Mouse (Mus musculus) forebrain, embryonic 15.5 days (tissue): ENCODE data around the gene Atg16l2. TPM values are rescaled to one million over a fixed set of nuclear protein-coding genes. Genes with fewer than 3 reads are reported as not detected.
A peak's percentile ranks its signal among the peaks of the same experiment; 100 is the strongest.

Experiments
- ATAC-seq: fragments of 200-750 bp; cut with Nextera tagmentation; replicated peaks from 2 replicates; pipeline ENCODE4 v1.8.0; 2017; ENCODE audit warnings: mild to moderate bottlenecking, moderate TSS enrichment, moderate library complexity
- H3K27ac ChIP-seq: fragments of 300-500 bp; sonication (generic); replicated peaks from 2 replicates; pipeline ENCODE4 v1.5.1; 2015; ENCODE audit warnings: mild to moderate bottlenecking, inconsistent platforms
- H3K27me3 ChIP-seq: fragments of 300-500 bp; sonication (generic); 2 replicates; pipeline ENCODE4 v1.6.1; 2015; ENCODE audit warnings: inconsistent platforms
- H3K36me3 ChIP-seq: fragments of 300-500 bp; sonication (generic); 2 replicates; pipeline ENCODE4 v1.6.1; 2015; ENCODE audit warnings: mild to moderate bottlenecking, inconsistent platforms
- H3K4me1 ChIP-seq: fragments of 300-500 bp; sonication (generic); 2 replicates; pipeline ENCODE4 v1.6.1; 2015; ENCODE audit warnings: inconsistent platforms
- H3K4me2 ChIP-seq: fragments of 300-500 bp; sonication (generic); replicated peaks from 2 replicates; pipeline ENCODE4 v1.6.1; 2015; ENCODE audit warnings: mild to moderate bottlenecking, inconsistent platforms
- H3K4me3 ChIP-seq: fragments of 300-500 bp; sonication (generic); 2 replicates; pipeline ENCODE4 v1.5.1; 2015; ENCODE audit warnings: mild to moderate bottlenecking, inconsistent platforms
- H3K9ac ChIP-seq: fragments of 300-500 bp; sonication (generic); replicated peaks from 2 replicates; pipeline ENCODE4 v1.6.1; 2015; ENCODE audit warnings: mild to moderate bottlenecking, inconsistent platforms
- H3K9me3 ChIP-seq: fragments of 300-500 bp; sonication (generic); 2 replicates; pipeline ENCODE4 v1.6.1; 2016; ENCODE audit warnings: inconsistent platforms
- WGBS: fragments of 180-500 bp; shearing (Covaris S2); methylation state at CpG from one replicate; pipeline ENCODE4 v1.1.7; 2015; ENCODE audit warnings: mixed read lengths; 5-methylcytosine and 5-hydroxymethylcytosine counted together
- polyA plus RNA-seq: library from polyadenylated mRNA; unstranded; fragments of >200 nt; fragmentation: Nextera tagmentation; extraction: Ambion mirVana; gene quantifications from 2 replicates; pipeline ENCODE4 v1.2.1, GENCODE M21; 2015

The Atg16l2 gene
- polyA plus RNA-seq, 1 experiment from 2014 or later = 23.7 TPM

DNA sequence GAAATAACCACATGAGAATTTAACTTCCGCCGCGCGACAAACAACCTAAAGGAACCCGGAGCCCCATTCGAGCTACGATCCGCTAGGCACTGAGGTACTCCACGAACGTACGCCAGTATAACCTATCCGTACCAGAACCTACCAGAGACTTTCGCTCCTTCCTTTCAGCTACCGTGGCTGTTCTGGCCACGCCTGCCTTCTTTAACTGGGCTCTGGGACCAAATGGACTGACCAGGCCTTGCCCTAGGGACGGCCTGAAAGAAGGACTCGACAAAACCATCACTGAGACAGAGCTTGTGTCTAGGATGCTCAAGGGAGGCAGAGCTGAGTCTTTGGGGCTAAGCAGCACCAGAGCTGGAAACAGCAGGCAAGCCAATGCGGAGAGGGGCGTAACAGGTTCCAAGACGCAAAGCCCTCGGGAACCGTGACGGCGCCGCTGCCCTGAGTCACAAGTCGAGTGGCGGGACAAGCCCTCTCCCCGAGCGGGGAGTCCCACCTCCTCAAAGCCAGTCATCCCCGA lies 630 bp downstream of the Atg16l2 start:
- Histone ChIP-seq H3K27me3 (peaks cover 22% of the 10 kb centered on the region; the same call in 1 of the 2 replicates), H3K27ac (peak overlapping the region; percentile 60), H3K4me1 (peaks cover 20% of the 10 kb centered on the region), H3K4me3 (peak overlapping the region; percentile 57), H3K4me2 (peak overlapping the region; percentile 80), H3K36me3 (no peaks in the 10 kb centered on the region), H3K9me3 (no peaks in the 10 kb centered on the region), H3K9ac (peak overlapping the region; percentile 50)
- peak; percentile 24 for ATAC-seq
- under 1% methylated on average over 30 of the region's 30 CpGs for WGBS

DNA sequence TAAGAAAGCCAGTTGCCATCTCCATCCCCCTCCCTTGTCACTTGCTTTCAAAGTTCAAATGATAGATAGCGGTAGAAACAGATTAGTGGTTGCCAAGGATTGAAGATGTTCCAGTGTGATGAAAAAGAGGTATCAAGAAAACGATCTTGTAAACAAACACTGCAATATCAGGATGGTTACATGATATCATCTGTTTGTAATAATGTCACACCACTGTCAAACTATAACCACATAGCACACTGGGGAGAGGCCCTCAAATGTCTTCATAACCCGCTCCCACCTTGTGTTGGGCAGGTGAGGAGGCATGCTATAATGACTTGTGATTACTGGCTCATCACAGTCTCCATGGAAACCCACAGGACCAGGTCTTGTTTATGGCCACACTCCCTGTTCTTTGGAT lies 3.7 kb downstream of the Atg16l2 start:
- no peak for ATAC-seq
- Histone ChIP-seq H3K4me3 (no peak overlapping the region), H3K9ac (no peak overlapping the region), H3K4me1 (peaks cover 25% of the 10 kb centered on the region), H3K4me2 (no peak overlapping the region), H3K9me3 (no peaks in the 10 kb centered on the region), H3K27me3 (peaks cover 22% of the 10 kb centered on the region; the same call in 1 of the 2 replicates), H3K36me3 (no peaks in the 10 kb centered on the region), H3K27ac (no peak overlapping the region)
- WGBS = 91% methylated on average over 3 of the region's 3 CpGs

DNA sequence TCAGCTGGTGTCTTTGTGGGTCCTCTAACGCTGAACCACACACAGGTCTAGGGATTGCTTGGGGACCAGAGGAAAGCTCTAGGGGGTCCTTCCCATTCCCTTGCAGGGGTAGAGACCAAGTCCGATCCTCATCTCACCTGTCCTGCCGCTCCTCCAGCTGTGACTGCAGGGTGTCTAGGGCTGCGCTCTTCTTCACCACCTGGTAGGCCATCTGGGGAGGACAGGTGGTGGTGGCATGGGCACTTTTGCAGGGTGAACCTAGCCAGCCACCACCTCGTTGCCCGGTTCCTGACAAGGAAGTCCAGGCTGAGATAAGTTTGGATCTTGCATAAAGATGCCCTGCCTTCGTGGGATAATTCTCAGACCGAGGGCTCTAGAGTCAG lies 5.0 kb downstream of the Atg16l2 start:
- 21% methylated on average over 8 of the region's 8 CpGs for WGBS
- H3K4me2 ChIP-seq = peak overlapping the region; percentile 61
- peak overlapping the region; percentile 66 for H3K9ac ChIP-seq
- peak overlapping the region; percentile 77 for H3K27ac ChIP-seq
- no peaks in the 10 kb centered on the region for H3K36me3 ChIP-seq
- no peak for ATAC-seq
- peaks cover 17% of the 10 kb centered on the region for H3K4me1 ChIP-seq
- H3K4me3 ChIP-seq = peak overlapping the region; percentile 40
- H3K27me3 ChIP-seq = peaks cover 22% of the 10 kb centered on the region; the same call in 1 of the 2 replicates
- H3K9me3 ChIP-seq = no peaks in the 10 kb centered on the region

DNA sequence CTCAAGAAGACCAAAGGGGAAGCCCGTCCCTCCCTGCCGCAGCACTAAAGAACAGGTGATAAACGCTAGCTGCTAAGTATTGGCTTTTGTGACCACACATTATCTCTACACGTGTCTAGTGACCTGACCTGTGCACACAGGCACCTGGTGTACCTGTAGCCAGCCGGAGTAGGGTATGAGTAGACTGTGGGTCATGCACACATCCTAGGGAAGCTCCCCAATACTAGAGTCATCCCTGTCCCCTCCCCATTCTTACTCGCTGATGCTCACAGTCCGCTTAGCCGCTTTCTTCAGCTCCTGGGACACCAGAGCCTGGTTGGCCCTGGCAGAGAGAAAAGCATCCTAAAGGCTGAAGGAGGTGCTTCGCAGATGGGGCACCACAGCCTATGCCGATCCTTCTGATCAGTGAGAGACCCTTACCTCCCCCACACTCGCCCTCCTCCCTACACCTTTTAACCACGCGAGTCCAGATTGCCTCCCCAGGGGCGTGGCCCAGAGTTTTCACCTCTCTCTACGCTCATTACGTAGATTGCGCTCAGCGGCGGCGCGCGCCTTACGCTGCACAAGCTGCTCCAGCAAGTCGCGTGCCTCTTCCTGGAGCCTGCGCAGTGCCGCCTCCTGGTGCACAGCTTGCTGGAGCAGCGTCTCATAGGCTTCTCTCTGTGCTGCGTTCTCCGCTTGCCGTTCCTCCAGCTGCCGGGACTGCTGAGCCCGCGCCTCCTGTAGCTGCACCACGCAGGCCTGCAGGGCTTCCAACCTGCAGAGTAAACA lies 5.6 kb downstream of the Atg16l2 start:
- Histone ChIP-seq H3K27me3 (peaks cover 22% of the 10 kb centered on the region; the same call in 1 of the 2 replicates), H3K4me1 (peaks cover 16% of the 10 kb centered on the region), H3K36me3 (peaks cover 4% of the 10 kb centered on the region; the same call in 1 of the 2 replicates), H3K9me3 (no peaks in the 10 kb centered on the region), H3K4me3 (peak overlapping the region; percentile 40), H3K9ac (peak overlapping the region; percentile 66), H3K27ac (peak overlapping the region; percentile 77), H3K4me2 (peak overlapping the region; percentile 61)
- peak; percentile 95 for ATAC-seq
- WGBS = 10% methylated on average over 35 of the region's 35 CpGs

DNA sequence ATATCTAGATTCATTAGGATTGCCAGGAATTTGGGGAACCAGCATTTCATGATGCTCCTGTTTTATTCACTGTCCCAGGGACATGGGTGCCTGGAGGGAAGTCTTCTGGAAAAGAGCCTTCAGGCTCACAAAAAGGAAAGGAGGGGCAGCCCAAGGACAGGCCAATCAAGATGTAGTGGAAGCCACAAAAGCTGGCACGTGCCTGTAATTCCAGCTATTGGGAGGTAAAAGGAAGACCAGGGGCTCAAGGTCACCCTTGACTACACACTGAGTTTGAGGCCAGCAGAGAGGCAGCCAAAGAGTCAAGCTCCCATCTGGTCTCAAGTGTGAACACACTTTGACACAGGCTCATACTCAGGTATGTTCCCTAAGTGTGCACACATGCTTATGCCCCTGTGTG lies 6.6 kb downstream of the Atg16l2 start:
- Histone ChIP-seq H3K27ac (no peak overlapping the region), H3K9me3 (no peaks in the 10 kb centered on the region), H3K9ac (no peak overlapping the region), H3K4me2 (no peak overlapping the region), H3K4me1 (peaks cover 11% of the 10 kb centered on the region), H3K27me3 (peaks cover 19% of the 10 kb centered on the region; the same call in 1 of the 2 replicates), H3K4me3 (no peak overlapping the region), H3K36me3 (peaks cover 7% of the 10 kb centered on the region; the same call in 1 of the 2 replicates)
- WGBS = 67% methylated on average over 1 of the region's 1 CpGs
- ATAC-seq = no peak

DNA sequence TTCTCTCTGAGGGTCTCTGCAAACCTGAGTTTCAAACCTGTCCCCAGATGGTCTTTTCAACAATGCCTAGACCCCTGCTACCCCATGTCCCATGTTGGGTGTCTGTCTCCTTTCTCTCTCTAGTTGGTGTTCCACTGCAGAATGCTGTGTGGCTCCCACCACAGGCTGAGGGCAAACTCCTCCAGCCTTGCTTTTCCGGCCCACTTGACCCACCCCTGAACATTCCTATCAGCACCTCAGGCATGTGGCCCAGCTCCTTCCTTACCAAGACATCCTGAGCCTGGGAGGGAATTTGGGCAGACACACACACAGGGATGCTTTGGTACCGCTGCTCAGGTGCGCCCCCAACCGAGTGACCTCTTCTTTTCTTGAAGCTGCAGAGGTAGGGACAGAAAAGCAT lies 8.4 kb downstream of the Atg16l2 start:
- Histone ChIP-seq H3K27ac (no peak overlapping the region), H3K9ac (no peak overlapping the region), H3K4me3 (no peak overlapping the region), H3K9me3 (no peaks in the 10 kb centered on the region), H3K27me3 (peaks cover 7% of the 10 kb centered on the region; the same call in 1 of the 2 replicates), H3K4me1 (peaks cover 11% of the 10 kb centered on the region), H3K4me2 (no peak overlapping the region), H3K36me3 (peaks cover 12% of the 10 kb centered on the region)
- no peak for ATAC-seq
- WGBS = 56% methylated on average over 4 of the region's 4 CpGs

DNA sequence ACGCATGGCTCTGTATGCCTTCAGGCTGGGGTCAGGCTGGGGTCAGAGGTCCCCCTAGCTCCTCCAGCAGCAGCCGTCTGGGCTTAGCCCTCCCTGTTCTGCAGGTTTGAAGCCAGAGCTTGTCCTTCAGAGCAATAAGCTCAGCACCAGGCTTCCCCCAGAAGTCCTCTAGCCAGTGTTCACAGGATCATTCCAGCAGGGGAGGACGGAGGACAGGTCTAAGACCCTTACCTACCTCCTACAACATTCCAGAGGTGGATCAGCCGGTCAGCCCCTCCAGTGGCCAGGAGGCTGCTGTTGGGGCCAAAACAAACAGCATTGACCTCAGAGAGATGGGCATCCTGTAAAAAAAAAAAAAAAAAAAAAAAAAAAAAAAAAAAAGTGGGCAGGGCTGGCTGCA lies 8.9 kb downstream of the Atg16l2 start:
- H3K9ac ChIP-seq = no peak overlapping the region
- H3K36me3 ChIP-seq = peaks cover 12% of the 10 kb centered on the region
- H3K4me1 ChIP-seq = peaks cover 11% of the 10 kb centered on the region
- H3K9me3 ChIP-seq = no peaks in the 10 kb centered on the region
- H3K4me2 ChIP-seq = no peak overlapping the region
- H3K27ac ChIP-seq = no peak overlapping the region
- ATAC-seq = no peak
- no peak overlapping the region for H3K4me3 ChIP-seq
- H3K27me3 ChIP-seq = peaks cover 7% of the 10 kb centered on the region; the same call in 1 of the 2 replicates
- 74% methylated on average over 4 of the region's 4 CpGs for WGBS

DNA sequence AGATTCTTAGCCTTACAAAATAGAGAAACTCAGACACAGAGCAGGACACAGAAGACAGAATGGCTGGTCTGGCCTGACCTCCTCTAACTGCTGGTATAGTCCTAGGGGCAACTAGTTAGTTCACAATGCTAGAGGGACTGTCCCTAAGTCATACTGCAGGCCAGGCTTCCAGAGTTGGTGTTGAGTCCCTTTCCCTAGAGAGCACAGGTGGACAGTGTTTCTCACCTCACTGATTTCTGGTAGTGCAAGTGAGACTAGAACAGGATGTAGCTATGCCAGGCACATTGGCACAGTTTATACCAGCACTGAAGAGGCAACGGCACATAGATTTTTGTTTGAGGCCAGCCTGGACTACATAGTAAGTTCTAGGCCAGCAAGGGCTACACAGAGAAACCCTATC lies 9.4 kb downstream of the Atg16l2 start:
- 93% methylated on average over 1 of the region's 1 CpGs for WGBS
- Histone ChIP-seq H3K9ac (no peak overlapping the region), H3K9me3 (no peaks in the 10 kb centered on the region), H3K4me3 (no peak overlapping the region), H3K27ac (no peak overlapping the region), H3K36me3 (peaks cover 12% of the 10 kb centered on the region), H3K27me3 (peaks cover 3% of the 10 kb centered on the region; the same call in 1 of the 2 replicates), H3K4me2 (no peak overlapping the region), H3K4me1 (peaks cover 11% of the 10 kb centered on the region)
- no peak for ATAC-seq

DNA sequence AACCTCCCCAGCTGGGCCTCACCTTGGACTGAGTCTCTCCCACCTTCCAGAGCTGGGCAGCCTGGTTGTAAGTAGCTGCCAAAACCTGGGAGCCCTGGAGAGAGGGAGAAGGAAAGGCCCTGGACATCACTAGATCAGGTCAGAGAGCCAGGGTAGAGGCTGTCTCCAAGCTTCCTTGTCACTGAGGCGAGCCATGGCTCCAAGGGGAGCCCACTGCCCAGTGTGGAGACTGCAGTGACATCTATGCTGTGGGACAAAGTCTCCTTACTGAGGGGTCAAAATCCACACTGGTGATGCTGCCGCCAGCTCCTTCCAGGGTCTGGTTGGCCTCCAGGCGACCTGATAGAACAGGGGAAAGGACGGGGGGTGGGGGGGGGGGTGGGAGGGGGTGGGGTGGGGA lies 10.0 kb downstream of the Atg16l2 start:
- peaks cover 12% of the 10 kb centered on the region for H3K36me3 ChIP-seq
- no peak overlapping the region for H3K9ac ChIP-seq
- H3K27me3 ChIP-seq = no peaks in the 10 kb centered on the region; the same call in 1 of the 2 replicates
- no peak overlapping the region for H3K4me3 ChIP-seq
- H3K4me2 ChIP-seq = no peak overlapping the region
- ATAC-seq = no peak
- H3K27ac ChIP-seq = no peak overlapping the region
- peaks cover 9% of the 10 kb centered on the region for H3K4me1 ChIP-seq
- H3K9me3 ChIP-seq = no peaks in the 10 kb centered on the region
- WGBS = 68% methylated on average over 4 of the region's 4 CpGs

DNA sequence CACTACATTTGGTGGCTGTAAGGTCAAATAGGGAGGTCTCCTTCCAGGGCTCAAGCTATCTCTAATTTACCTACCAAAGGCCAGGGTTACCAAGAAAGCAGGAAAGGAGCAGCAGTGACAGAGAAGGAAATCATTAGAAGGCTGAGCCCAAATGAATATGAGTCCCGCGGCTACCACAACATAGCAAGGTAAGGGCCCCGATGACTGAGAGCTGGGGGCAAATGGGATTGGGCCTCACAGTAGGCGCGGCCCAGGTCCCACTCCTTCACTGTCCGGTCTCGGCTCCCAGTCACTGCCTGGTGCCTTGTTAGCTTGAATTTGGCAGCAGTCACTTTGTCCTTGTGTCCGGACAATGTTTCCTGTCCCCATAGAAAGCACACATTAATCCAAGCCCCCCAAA lies 10.4 kb downstream of the Atg16l2 start:
- peaks cover 6% of the 10 kb centered on the region for H3K4me1 ChIP-seq
- H3K9me3 ChIP-seq = no peaks in the 10 kb centered on the region
- no peak overlapping the region for H3K9ac ChIP-seq
- WGBS = 90% methylated on average over 8 of the region's 8 CpGs
- H3K4me3 ChIP-seq = no peak overlapping the region
- H3K4me2 ChIP-seq = no peak overlapping the region
- no peaks in the 10 kb centered on the region for H3K27me3 ChIP-seq
- H3K36me3 ChIP-seq = peaks cover 12% of the 10 kb centered on the region
- no peak for ATAC-seq
- no peak overlapping the region for H3K27ac ChIP-seq

DNA sequence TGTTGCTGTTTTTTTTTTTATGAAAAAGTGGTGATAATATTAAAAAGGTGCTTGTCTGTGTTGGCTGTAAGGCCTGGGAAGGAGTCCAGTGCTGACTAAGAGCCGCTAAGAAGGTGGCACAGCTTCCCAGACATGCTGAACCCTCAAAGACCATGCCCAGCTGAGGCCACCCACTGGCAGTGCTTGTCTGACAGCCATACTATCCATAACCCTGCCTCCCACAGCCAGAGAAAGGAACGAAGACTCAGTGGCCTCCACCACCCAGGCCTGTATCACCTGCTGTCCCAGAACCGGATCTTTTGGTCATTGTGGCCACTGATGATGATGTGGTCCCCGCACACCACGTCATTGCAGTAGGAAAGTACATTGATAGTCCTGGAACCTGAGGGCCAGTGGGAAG lies 10.8 kb downstream of the Atg16l2 start:
- Histone ChIP-seq H3K4me3 (no peak overlapping the region), H3K27ac (no peak overlapping the region), H3K4me1 (peaks cover 2% of the 10 kb centered on the region), H3K9me3 (no peaks in the 10 kb centered on the region), H3K9ac (no peak overlapping the region), H3K27me3 (no peaks in the 10 kb centered on the region), H3K4me2 (no peak overlapping the region), H3K36me3 (peaks cover 16% of the 10 kb centered on the region)
- ATAC-seq = no peak
- WGBS = 83% methylated on average over 5 of the region's 5 CpGs

DNA sequence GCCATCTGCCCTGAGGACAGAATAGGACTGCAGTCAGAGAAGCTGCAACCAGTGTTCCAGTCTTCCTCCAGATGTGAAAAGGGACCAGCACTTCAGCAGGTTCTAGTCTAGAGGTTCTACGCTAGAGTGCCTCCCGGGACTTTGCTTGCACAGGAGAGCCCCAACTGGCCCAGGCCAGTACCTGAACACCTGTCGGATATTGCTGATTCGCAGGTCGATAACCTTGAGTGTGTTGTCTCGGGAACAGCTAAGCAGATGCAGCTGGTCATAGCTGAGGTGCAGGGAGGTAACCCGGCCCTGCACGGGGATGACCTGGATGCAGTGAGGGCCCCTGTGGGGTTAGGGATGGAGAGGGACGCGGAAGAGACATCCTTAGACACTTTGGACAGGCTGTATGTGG lies 11.7 kb downstream of the Atg16l2 start:
- ATAC-seq = no peak
- WGBS = 93% methylated on average over 10 of the region's 10 CpGs

More for the DNA sequence above, 11.7 kb downstream of the Atg16l2 start:
- peaks cover 23% of the 10 kb centered on the region for H3K36me3 ChIP-seq
- no peaks in the 10 kb centered on the region for H3K27me3 ChIP-seq
- H3K4me1 ChIP-seq = no peaks in the 10 kb centered on the region
- no peak overlapping the region for H3K4me3 ChIP-seq
- H3K9ac ChIP-seq = no peak overlapping the region
- H3K9me3 ChIP-seq = no peaks in the 10 kb centered on the region
- no peak overlapping the region for H3K4me2 ChIP-seq
- no peak overlapping the region for H3K27ac ChIP-seq
